Mouse (Mus musculus): ENCODE measurements around the gene Hs3st4. TPM values are rescaled to one million over a fixed set of nuclear protein-coding genes. Genes with fewer than 3 reads are reported as not detected.

The Hs3st4 gene
- polyA plus RNA-seq, 1 experiment from 2014 or later: not detected

DNA sequence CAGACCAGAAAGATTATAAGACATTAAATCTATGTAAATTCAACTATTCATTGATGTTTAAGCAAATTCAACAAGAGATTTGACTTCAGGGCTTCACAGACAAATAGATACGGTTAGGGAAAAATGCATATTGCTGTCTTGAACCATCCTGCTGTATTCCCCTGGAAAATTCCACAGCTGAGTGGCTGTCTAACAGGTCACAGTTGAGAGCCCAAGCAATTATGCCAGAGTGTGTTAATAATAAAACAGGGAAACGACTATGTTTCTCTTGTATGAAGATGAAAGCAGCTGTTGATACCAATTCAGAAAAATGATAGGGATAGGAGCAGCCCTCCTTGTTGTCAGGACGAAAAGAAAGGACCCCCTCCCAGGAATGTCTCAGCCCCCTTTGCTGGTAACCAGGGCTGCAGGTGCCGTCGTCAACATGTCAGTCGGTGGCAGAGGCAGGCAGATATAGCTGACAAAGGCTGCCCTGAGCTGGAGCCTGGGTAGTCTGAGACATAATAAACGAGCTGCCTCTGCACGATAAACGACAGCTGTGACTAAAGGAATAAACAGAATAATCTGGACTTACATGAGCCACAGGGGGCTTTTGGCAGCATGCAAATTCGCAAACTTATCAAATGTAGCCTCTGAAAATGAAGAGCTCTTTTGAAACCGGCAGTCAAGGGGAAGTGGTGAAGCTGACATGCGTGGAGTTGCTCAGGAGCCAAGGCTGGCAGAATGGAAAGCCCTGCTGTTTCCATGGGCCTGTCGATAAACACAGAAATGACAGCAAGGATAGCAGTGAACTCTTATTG lies 364.7 kb downstream of the Hs3st4 start:
- H3K4me3 ChIP-seq (ENCODE audit: low read depth, low read length): no peak overlapping the region
- H3K9ac ChIP-seq (replicated peaks; ENCODE audit: low read depth): no peak overlapping the region
- no peak for TF ChIP-seq CTCF (IDR thresholded peaks at IDR 0.05)
- no peak for TF ChIP-seq EP300 (IDR thresholded peaks at IDR 0.05)
- ATAC-seq (no peak), DNase-seq (ENCODE audit: low spot score) (no peak)
- H3K36me3 ChIP-seq (ENCODE audit: insufficient read depth, low read length): no peaks in the 10 kb centered on the region
- H3K4me1 ChIP-seq (ENCODE audit: insufficient read depth, low read depth, low read length): no peaks in the 10 kb centered on the region
- no peak overlapping the region for H3K27ac ChIP-seq (ENCODE audit: low read length)
- no peak overlapping the region for H3K4me2 ChIP-seq (replicated peaks; ENCODE audit: low read depth, low read length)
- WGBS: 32% methylated on average over 13 of the region's 13 CpGs
- H3K27me3 ChIP-seq (replicated peaks; ENCODE audit: insufficient read depth, low read length): no peaks in the 10 kb centered on the region
- no peaks in the 10 kb centered on the region for H3K9me3 ChIP-seq (ENCODE audit: low read length)

DNA sequence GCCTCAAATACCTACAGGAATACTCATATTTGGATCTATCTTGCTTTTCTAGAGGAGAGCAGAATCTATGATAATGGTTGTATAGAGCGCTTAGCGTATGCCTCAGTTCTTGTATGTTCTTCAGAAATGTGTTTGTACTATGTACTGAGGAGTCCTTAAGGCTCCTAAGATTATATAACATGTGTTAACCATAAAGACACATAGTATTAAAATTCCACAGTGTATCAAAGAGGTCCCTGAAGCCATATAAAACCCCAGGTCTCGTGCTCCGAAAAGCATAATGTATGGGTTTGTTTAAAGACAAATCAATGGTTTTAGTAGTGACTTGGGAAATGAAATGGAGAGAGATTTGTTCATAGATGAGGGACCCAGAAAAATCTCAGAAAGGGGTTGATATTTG lies 371.4 kb downstream of the Hs3st4 start:
- no peak for ATAC-seq
- no peak for TF ChIP-seq CTCF (IDR thresholded peaks at IDR 0.05)
- TF ChIP-seq EP300 (IDR thresholded peaks at IDR 0.05): no peak
- no peaks in the 10 kb centered on the region for H3K36me3 ChIP-seq (ENCODE audit: insufficient read depth, low read length)
- no peak overlapping the region for H3K4me2 ChIP-seq (replicated peaks; ENCODE audit: low read depth, low read length)
- H3K9me3 ChIP-seq (ENCODE audit: low read length): no peaks in the 10 kb centered on the region
- H3K9ac ChIP-seq (replicated peaks; ENCODE audit: low read depth): no peak overlapping the region
- no peaks in the 10 kb centered on the region for H3K4me1 ChIP-seq (ENCODE audit: insufficient read depth, low read depth, low read length)
- no peaks in the 10 kb centered on the region for H3K27me3 ChIP-seq (replicated peaks; ENCODE audit: insufficient read depth, low read length)
- no peak overlapping the region for H3K27ac ChIP-seq (ENCODE audit: low read length)
- no peak overlapping the region for H3K4me3 ChIP-seq (ENCODE audit: low read depth, low read length)
- no peak for DNase-seq (ENCODE audit: low spot score)
- 91% methylated on average over 4 of the region's 4 CpGs for WGBS

GRCm38 (mm10) chr7:124358068-124358467 lies 375.4 kb downstream of the Hs3st4 start:
- DNase-seq (ENCODE audit: low spot score) (no peak), ATAC-seq (no peak)
- Histone ChIP-seq H3K4me1 (ENCODE audit: insufficient read depth, low read depth, low read length) (no peaks in the 10 kb centered on the region), H3K9ac (replicated peaks; ENCODE audit: low read depth) (no peak overlapping the region), H3K4me3 (ENCODE audit: low read depth, low read length) (no peak overlapping the region), H3K27me3 (replicated peaks; ENCODE audit: insufficient read depth, low read length) (no peaks in the 10 kb centered on the region), H3K27ac (ENCODE audit: low read length) (no peak overlapping the region), H3K36me3 (ENCODE audit: insufficient read depth, low read length) (no peaks in the 10 kb centered on the region), H3K4me2 (replicated peaks; ENCODE audit: low read depth, low read length) (no peak overlapping the region), H3K9me3 (ENCODE audit: low read length) (no peaks in the 10 kb centered on the region)
- TF ChIP-seq EP300 (IDR thresholded peaks at IDR 0.05) (no peak), CTCF (IDR thresholded peaks at IDR 0.05) (no peak)
- WGBS: 9% methylated on average over 3 of the region's 3 CpGs

GRCm38 (mm10) chr7:124359836-124360235 lies 377.2 kb downstream of the Hs3st4 start:
- no peak for TF ChIP-seq CTCF (IDR thresholded peaks at IDR 0.05)
- no peak for ATAC-seq

DNA sequence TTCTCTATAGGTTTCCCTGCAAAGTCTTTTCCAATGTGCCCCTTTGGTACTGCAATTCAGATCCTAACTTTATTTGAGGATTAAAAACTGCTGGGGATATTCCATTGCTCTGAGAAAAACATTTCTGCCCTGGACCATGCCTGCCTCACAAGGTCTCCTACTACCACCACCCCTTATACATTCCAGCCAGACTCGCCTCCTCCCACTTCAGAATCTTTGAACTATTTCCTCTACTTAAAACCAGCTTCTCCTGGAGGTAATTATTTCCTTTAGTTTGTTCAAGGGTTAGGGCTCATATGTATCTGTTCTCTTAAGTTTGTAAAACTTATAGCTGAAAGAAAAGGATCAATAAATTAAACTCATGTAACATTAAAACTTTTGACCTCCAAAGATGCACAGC lies 389.6 kb downstream of the Hs3st4 start:
- no peak for ATAC-seq
- no peaks in the 10 kb centered on the region for H3K4me1 ChIP-seq (ENCODE audit: insufficient read depth, low read depth, low read length)
- no peak overlapping the region for H3K9ac ChIP-seq (replicated peaks; ENCODE audit: low read depth)
- H3K9me3 ChIP-seq (ENCODE audit: low read length): no peaks in the 10 kb centered on the region
- H3K36me3 ChIP-seq (ENCODE audit: insufficient read depth, low read length): no peaks in the 10 kb centered on the region
- H3K27ac ChIP-seq (ENCODE audit: low read length): no peak overlapping the region
- WGBS: 49% methylated on average over 1 of the region's 1 CpGs
- H3K4me3 ChIP-seq (ENCODE audit: low read depth, low read length): no peak overlapping the region
- TF ChIP-seq CTCF (IDR thresholded peaks at IDR 0.05) (no peak), EP300 (IDR thresholded peaks at IDR 0.05) (no peak)
- DNase-seq (ENCODE audit: low spot score): no peak
- H3K27me3 ChIP-seq (replicated peaks; ENCODE audit: insufficient read depth, low read length): no peaks in the 10 kb centered on the region
- no peak overlapping the region for H3K4me2 ChIP-seq (replicated peaks; ENCODE audit: low read depth, low read length)

More at GRCm38 (mm10) chr7:124359836-124360235, 377.2 kb downstream of the Hs3st4 start:
- no peaks in the 10 kb centered on the region for H3K27me3 ChIP-seq (replicated peaks; ENCODE audit: insufficient read depth, low read length)
- no peak for DNase-seq (ENCODE audit: low spot score)
- H3K9me3 ChIP-seq (ENCODE audit: low read length): no peaks in the 10 kb centered on the region
- no peaks in the 10 kb centered on the region for H3K36me3 ChIP-seq (ENCODE audit: insufficient read depth, low read length)
- H3K4me1 ChIP-seq (ENCODE audit: insufficient read depth, low read depth, low read length): no peaks in the 10 kb centered on the region
- WGBS: 63% methylated on average over 4 of the region's 4 CpGs
- H3K27ac ChIP-seq (ENCODE audit: low read length): no peak overlapping the region
- H3K9ac ChIP-seq (replicated peaks; ENCODE audit: low read depth): no peak overlapping the region
- H3K4me3 ChIP-seq (ENCODE audit: low read depth, low read length): no peak overlapping the region
- H3K4me2 ChIP-seq (replicated peaks; ENCODE audit: low read depth, low read length): no peak overlapping the region

DNA sequence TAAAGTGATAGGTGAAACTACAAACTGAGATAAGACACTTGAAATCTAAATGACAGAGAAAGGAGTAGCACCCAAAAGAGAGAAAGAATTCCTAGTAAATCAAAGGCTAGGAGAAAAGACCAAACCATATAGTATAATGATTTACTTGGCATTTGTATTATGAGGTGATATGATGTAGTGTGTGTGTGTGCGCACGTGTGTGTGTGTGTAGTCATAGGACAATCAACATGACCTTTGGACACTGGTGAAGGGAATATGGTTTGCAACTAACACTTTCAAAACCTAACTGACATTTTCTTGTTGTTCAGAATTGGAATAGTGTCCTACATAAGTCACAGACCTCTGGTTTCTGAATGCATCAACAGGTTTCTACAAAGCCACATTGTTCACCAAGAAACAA lies 390.0 kb downstream of the Hs3st4 start:
- Histone ChIP-seq H3K4me3 (ENCODE audit: low read depth, low read length) (no peak overlapping the region), H3K4me2 (replicated peaks; ENCODE audit: low read depth, low read length) (no peak overlapping the region), H3K36me3 (ENCODE audit: insufficient read depth, low read length) (no peaks in the 10 kb centered on the region), H3K27me3 (replicated peaks; ENCODE audit: insufficient read depth, low read length) (no peaks in the 10 kb centered on the region), H3K4me1 (ENCODE audit: insufficient read depth, low read depth, low read length) (no peaks in the 10 kb centered on the region), H3K9ac (replicated peaks; ENCODE audit: low read depth) (no peak overlapping the region), H3K27ac (ENCODE audit: low read length) (no peak overlapping the region), H3K9me3 (ENCODE audit: low read length) (no peaks in the 10 kb centered on the region)
- 75% methylated on average over 2 of the region's 2 CpGs for WGBS
- DNase-seq (ENCODE audit: low spot score): no peak
- no peak for TF ChIP-seq EP300 (IDR thresholded peaks at IDR 0.05)
- no peak for TF ChIP-seq CTCF (IDR thresholded peaks at IDR 0.05)
- no peak for ATAC-seq

Measured in lung, postnatal 0 days (tissue).